Mouse (Mus musculus) midbrain, embryonic 16.5 days (tissue): ENCODE data around the gene Stim2. TPM values are rescaled to one million over a fixed set of nuclear protein-coding genes. Genes with fewer than 3 reads are reported as not detected.
A peak's percentile ranks its signal among the peaks of the same experiment; 100 is the strongest.

Experiments used
- ATAC-seq: fragments of 200-750 bp; cut with Nextera tagmentation; 2 replicates; pipeline ENCODE4 v1.8.0; 2017; ENCODE audit warnings: moderate TSS enrichment
- H3K27ac ChIP-seq: fragments of 300-500 bp; sonication (generic); 2 replicates; pipeline ENCODE4 v1.5.1; 2014; ENCODE audit warnings: mild to moderate bottlenecking, low read length, mixed read lengths
- H3K27me3 ChIP-seq: fragments of 300-500 bp; sonication (generic); 2 replicates; pipeline ENCODE4 v1.6.1; 2014; ENCODE audit warnings: low read depth, low read length, mixed read lengths; ENCODE audit not compliant: control insufficient read depth, insufficient read depth
- H3K36me3 ChIP-seq: fragments of 300-500 bp; sonication (generic); 2 replicates; pipeline ENCODE4 v1.6.1; 2014; ENCODE audit warnings: mild to moderate bottlenecking, low read length, moderate library complexity, mixed read lengths; ENCODE audit not compliant: control insufficient read depth, insufficient read depth
- H3K4me1 ChIP-seq: fragments of 300-500 bp; sonication (generic); 2 replicates; pipeline ENCODE4 v1.6.1; 2014; ENCODE audit warnings: mild to moderate bottlenecking, low read length, mixed read lengths; ENCODE audit not compliant: control insufficient read depth, insufficient read depth
- H3K4me2 ChIP-seq: fragments of 300-500 bp; sonication (generic); 2 replicates; pipeline ENCODE4 v1.6.1; 2014; ENCODE audit warnings: mild to moderate bottlenecking, low read length, mixed read lengths
- H3K4me3 ChIP-seq: fragments of 300-500 bp; sonication (generic); 2 replicates; pipeline ENCODE4 v1.5.1; 2014; ENCODE audit warnings: low read depth, mild to moderate bottlenecking, low read length, moderate library complexity, mixed read lengths
- H3K9ac ChIP-seq: fragments of 300-500 bp; sonication (generic); 2 replicates; pipeline ENCODE4 v1.6.1; 2014; ENCODE audit warnings: low read depth, low read length, mixed read lengths
- H3K9me3 ChIP-seq: fragments of 300-500 bp; sonication (generic); replicated peaks from 2 replicates; pipeline ENCODE4 v1.6.1; 2014; ENCODE audit warnings: mild to moderate bottlenecking, low read length, mixed read lengths; ENCODE audit not compliant: control insufficient read depth, poor library complexity, severe bottlenecking
- WGBS: fragments of 180-500 bp; shearing (Covaris S2); extraction: QIAGEN DNeasy Blood & Tissue Kit; methylation state at CpG from one replicate; pipeline ENCODE4 v1.1.7; 2014; 5-methylcytosine and 5-hydroxymethylcytosine counted together
- polyA plus RNA-seq: library from polyadenylated mRNA; unstranded; fragments of >200 nt; fragmentation: Nextera tagmentation; extraction: Ambion mirVana; gene quantifications from 2 replicates; pipeline ENCODE4 v1.2.1, GENCODE M21; 2015

Gene Stim2
- polyA plus RNA-seq, 1 experiment from 2014 or later: 28.9 TPM

- no peaks in the 10 kb centered on the region for H3K4me1 ChIP-seq
- no peaks in the 10 kb centered on the region for H3K9me3 ChIP-seq
- H3K27me3 ChIP-seq: no peaks in the 10 kb centered on the region
- no peak for ATAC-seq
- no peaks in the 10 kb centered on the region for H3K36me3 ChIP-seq
- no peak overlapping the region for H3K4me2 ChIP-seq
- no peak overlapping the region for H3K4me3 ChIP-seq
- H3K27ac ChIP-seq: no peak overlapping the region
- 82% methylated on average over 4 of the region's 4 CpGs for WGBS
- H3K9ac ChIP-seq: no peak overlapping the region
Observed at GRCm38 (mm10) chr5:54019546-54019945, 21.2 kb downstream of the Stim2 start.

GRCm38 (mm10) chr5:54024610-54025009 lies 26.3 kb downstream of the Stim2 start:
- Histone ChIP-seq H3K27me3 (no peaks in the 10 kb centered on the region), H3K27ac (no peak overlapping the region), H3K9ac (no peak overlapping the region), H3K36me3 (no peaks in the 10 kb centered on the region), H3K4me3 (no peak overlapping the region), H3K4me1 (no peaks in the 10 kb centered on the region), H3K9me3 (no peaks in the 10 kb centered on the region), H3K4me2 (no peak overlapping the region)
- ATAC-seq: no peak
- 56% methylated on average over 3 of the region's 3 CpGs for WGBS

GRCm38 (mm10) chr5:54025630-54026029 lies 27.3 kb downstream of the Stim2 start:
- H3K36me3 ChIP-seq: no peaks in the 10 kb centered on the region
- 93% methylated on average over 2 of the region's 2 CpGs for WGBS

GRCm38 (mm10) chr5:54033217-54033616 lies 34.9 kb downstream of the Stim2 start:
- no peak for ATAC-seq
- 90% methylated on average over 5 of the region's 5 CpGs for WGBS
- no peak overlapping the region for H3K4me2 ChIP-seq
- no peaks in the 10 kb centered on the region for H3K27me3 ChIP-seq
- no peak overlapping the region for H3K27ac ChIP-seq
- no peak overlapping the region for H3K9ac ChIP-seq
- no peaks in the 10 kb centered on the region for H3K36me3 ChIP-seq
- H3K4me3 ChIP-seq: no peak overlapping the region
- no peaks in the 10 kb centered on the region for H3K9me3 ChIP-seq
- H3K4me1 ChIP-seq: no peaks in the 10 kb centered on the region; the same call in 1 of the 2 replicates

More at GRCm38 (mm10) chr5:54025630-54026029, 27.3 kb downstream of the Stim2 start:
- Histone ChIP-seq H3K4me1 (no peaks in the 10 kb centered on the region), H3K27ac (no peak overlapping the region), H3K9ac (no peak overlapping the region), H3K4me2 (no peak overlapping the region), H3K4me3 (no peak overlapping the region), H3K9me3 (no peaks in the 10 kb centered on the region), H3K27me3 (no peaks in the 10 kb centered on the region)
- ATAC-seq: no peak

GRCm38 (mm10) chr5:54034680-54035079 lies 36.4 kb downstream of the Stim2 start:
- H3K9me3 ChIP-seq: no peaks in the 10 kb centered on the region
- no peak overlapping the region for H3K9ac ChIP-seq
- no peaks in the 10 kb centered on the region for H3K27me3 ChIP-seq
- H3K27ac ChIP-seq: no peak overlapping the region
- peaks cover under 1% of the 10 kb centered on the region for H3K4me1 ChIP-seq
- no peak overlapping the region for H3K4me2 ChIP-seq
- ATAC-seq: 0 out of 2 replicates have a peak, but pooled peaks have one; percentile 21
- no peak overlapping the region for H3K4me3 ChIP-seq
- WGBS: 69% methylated on average over 1 of the region's 1 CpGs
- no peaks in the 10 kb centered on the region for H3K36me3 ChIP-seq

- ATAC-seq: no peak
- no peaks in the 10 kb centered on the region for H3K36me3 ChIP-seq
- H3K27me3 ChIP-seq: no peaks in the 10 kb centered on the region
- H3K4me3 ChIP-seq: no peak overlapping the region
- peaks cover 7% of the 10 kb centered on the region for H3K4me1 ChIP-seq
- WGBS: 87% methylated on average over 4 of the region's 4 CpGs
- H3K4me2 ChIP-seq: no peak overlapping the region
- no peak overlapping the region for H3K9ac ChIP-seq
- no peak overlapping the region for H3K27ac ChIP-seq
- H3K9me3 ChIP-seq: no peaks in the 10 kb centered on the region
Observed at GRCm38 (mm10) chr5:54038615-54039014, 40.3 kb downstream of the Stim2 start.

- no peaks in the 10 kb centered on the region for H3K9me3 ChIP-seq
- H3K27me3 ChIP-seq: no peaks in the 10 kb centered on the region
- WGBS: 87% methylated on average over 8 of the region's 8 CpGs
- H3K27ac ChIP-seq: no peak overlapping the region
- no peak for ATAC-seq
- peaks cover 7% of the 10 kb centered on the region; the same call in 1 of the 2 replicates for H3K4me1 ChIP-seq
- H3K4me2 ChIP-seq: no peak overlapping the region
- no peaks in the 10 kb centered on the region for H3K36me3 ChIP-seq
- H3K4me3 ChIP-seq: no peak overlapping the region
- H3K9ac ChIP-seq: no peak overlapping the region
Observed at GRCm38 (mm10) chr5:54040527-54040926, 42.2 kb downstream of the Stim2 start.

GRCm38 (mm10) chr5:54042013-54042412 lies 43.7 kb downstream of the Stim2 start:
- no peak overlapping the region for H3K4me3 ChIP-seq
- H3K4me1 ChIP-seq: peaks cover 7% of the 10 kb centered on the region; the same call in 1 of the 2 replicates
- H3K27ac ChIP-seq: no peak overlapping the region
- H3K4me2 ChIP-seq: no peak overlapping the region
- 90% methylated on average over 7 of the region's 7 CpGs for WGBS
- H3K9me3 ChIP-seq: no peaks in the 10 kb centered on the region
- H3K36me3 ChIP-seq: no peaks in the 10 kb centered on the region
- no peaks in the 10 kb centered on the region for H3K27me3 ChIP-seq
- no peak for ATAC-seq
- no peak overlapping the region for H3K9ac ChIP-seq

GRCm38 (mm10) chr5:54045523-54045922 lies 47.2 kb downstream of the Stim2 start:
- Histone ChIP-seq H3K4me3 (no peak overlapping the region), H3K9me3 (no peaks in the 10 kb centered on the region), H3K36me3 (no peaks in the 10 kb centered on the region), H3K9ac (no peak overlapping the region), H3K27ac (no peak overlapping the region), H3K27me3 (no peaks in the 10 kb centered on the region), H3K4me1 (no peaks in the 10 kb centered on the region), H3K4me2 (no peak overlapping the region)
- WGBS: 91% methylated on average over 3 of the region's 3 CpGs
- ATAC-seq: no peak
